Mouse (Mus musculus) forebrain, postnatal 0 days (tissue): ENCODE data around the gene Shld2. TPM values are rescaled to one million over a fixed set of nuclear protein-coding genes. Genes with fewer than 3 reads are reported as not detected.

Experiments
- ATAC-seq: fragments of 200-750 bp; cut with Nextera tagmentation; 2 replicates; pipeline ENCODE4 v1.8.0; 2017; ENCODE audit warnings: mild to moderate bottlenecking, moderate library complexity
- DNase-seq: peaks from one replicate; pipeline ENCODE4 v3.0.0-alpha.2; 2015
- H3K27ac ChIP-seq: fragments of 300-500 bp; sonication (generic); 2 replicates; pipeline ENCODE4 v1.5.1; 2014; ENCODE audit warnings: low read depth, mild to moderate bottlenecking, antibody characterized with exemption, low read length, moderate library complexity, mixed read lengths
- H3K27me3 ChIP-seq: fragments of 300-500 bp; sonication (generic); 2 replicates; pipeline ENCODE4 v1.6.1; 2014; ENCODE audit warnings: mild to moderate bottlenecking, low read length, mixed read lengths; ENCODE audit not compliant: insufficient read depth
- H3K36me3 ChIP-seq: fragments of 300-500 bp; sonication (generic); 2 replicates; pipeline ENCODE4 v1.6.1; 2014; ENCODE audit warnings: mild to moderate bottlenecking, moderate library complexity; ENCODE audit not compliant: insufficient read depth
- H3K4me1 ChIP-seq: fragments of 300-500 bp; sonication (generic); 2 replicates; pipeline ENCODE4 v1.6.1; 2014; ENCODE audit warnings: antibody characterized with exemption; ENCODE audit not compliant: insufficient read depth
- H3K4me2 ChIP-seq: fragments of 300-500 bp; sonication (generic); 2 replicates; pipeline ENCODE4 v1.6.1; 2014; ENCODE audit warnings: low read depth, mild to moderate bottlenecking, moderate library complexity
- H3K4me3 ChIP-seq: fragments of 300-500 bp; sonication (generic); 2 replicates; pipeline ENCODE4 v1.5.1; 2014; ENCODE audit warnings: low read depth, low read length, mixed read lengths
- H3K9ac ChIP-seq: fragments of 300-500 bp; sonication (generic); 2 replicates; pipeline ENCODE4 v1.6.1; 2014; ENCODE audit warnings: mild to moderate bottlenecking
- H3K9me3 ChIP-seq: fragments of 300-500 bp; sonication (generic); 2 replicates; pipeline ENCODE4 v1.6.1; 2016; ENCODE audit warnings: low read length
- CTCF ChIP-seq: sonication (generic); IDR thresholded peaks from 2 replicates; pipeline ENCODE4 v1.5.1; 2016; ENCODE audit warnings: antibody characterized with exemption, control low read depth, low read depth
- WGBS: fragments of 180-500 bp; shearing (Covaris S2); extraction: QIAGEN DNeasy Blood & Tissue Kit; methylation state at CpG from one replicate; pipeline ENCODE4 v1.1.7; 2014; 5-methylcytosine and 5-hydroxymethylcytosine counted together
- polyA plus RNA-seq: library from polyadenylated mRNA; unstranded; fragments of >200 nt; fragmentation: Nextera tagmentation; extraction: Ambion mirVana; gene quantifications from 2 replicates; pipeline ENCODE4 v1.2.1, GENCODE M21; 2015
- total RNA-seq: library from RNA; depleted of rRNA; stranded (reverse); fragments of >200 nt; gene quantifications from 2 replicates; pipeline ENCODE4 v1.2.3, GENCODE M21; 2014

The Shld2 gene
- total and polyA plus RNA-seq, 2 experiments from 2014 or later: 7.6 to 22.0 TPM

GRCm38 (mm10) chr14:34234630-34235380, 75.5 kb downstream of the Shld2 start:
- DNase-seq (peak; percentile 76), ATAC-seq (peak; percentile 97)
- H3K27ac ChIP-seq: no peak overlapping the region
- no peaks in the 10 kb centered on the region for H3K27me3 ChIP-seq
- no peaks in the 10 kb centered on the region for H3K4me1 ChIP-seq
- 7% methylated on average over 16 of the region's 16 CpGs for WGBS
- peak; percentile 88 for TF ChIP-seq CTCF
- no peaks in the 10 kb centered on the region for H3K36me3 ChIP-seq
- H3K4me2 ChIP-seq: peak overlapping the region; percentile 54
- H3K4me3 ChIP-seq: peak overlapping the region; percentile 28
- H3K9me3 ChIP-seq: no peaks in the 10 kb centered on the region
- peak overlapping the region; percentile 35 for H3K9ac ChIP-seq

- no peak overlapping the region for H3K9ac ChIP-seq
- H3K36me3 ChIP-seq: no peaks in the 10 kb centered on the region
- WGBS: 65% methylated on average over 4 of the region's 4 CpGs
- no peak for TF ChIP-seq CTCF
- no peak overlapping the region for H3K4me2 ChIP-seq
- no peak for DNase-seq
- H3K27ac ChIP-seq: no peak overlapping the region
- H3K9me3 ChIP-seq: no peaks in the 10 kb centered on the region
- ATAC-seq: no peak
- no peak overlapping the region for H3K4me3 ChIP-seq
- H3K27me3 ChIP-seq: no peaks in the 10 kb centered on the region
- H3K4me1 ChIP-seq: no peaks in the 10 kb centered on the region
Observed at GRCm38 (mm10) chr14:34233846-34234245, 76.4 kb downstream of the Shld2 start.

GRCm38 (mm10) chr14:34232866-34233680, 77.2 kb downstream of the Shld2 start:
- WGBS: 75% methylated on average over 9 of the region's 9 CpGs
- no peaks in the 10 kb centered on the region for H3K4me1 ChIP-seq
- H3K9me3 ChIP-seq: no peaks in the 10 kb centered on the region
- no peak overlapping the region for H3K9ac ChIP-seq
- no peak overlapping the region for H3K4me3 ChIP-seq
- H3K27me3 ChIP-seq: no peaks in the 10 kb centered on the region
- DNase-seq (peak; percentile 27), ATAC-seq (peak; percentile 38)
- no peaks in the 10 kb centered on the region for H3K36me3 ChIP-seq
- H3K4me2 ChIP-seq: no peak overlapping the region
- TF ChIP-seq CTCF: no peak
- no peak overlapping the region for H3K27ac ChIP-seq

- no peak for TF ChIP-seq CTCF
- DNase-seq (no peak), ATAC-seq (no peak)
- Histone ChIP-seq H3K27ac (no peak overlapping the region), H3K27me3 (no peaks in the 10 kb centered on the region), H3K9me3 (no peaks in the 10 kb centered on the region), H3K36me3 (no peaks in the 10 kb centered on the region), H3K4me2 (no peak overlapping the region), H3K4me3 (no peak overlapping the region), H3K4me1 (no peaks in the 10 kb centered on the region), H3K9ac (no peak overlapping the region)
- WGBS: 48% methylated on average over 7 of the region's 7 CpGs
Observed at GRCm38 (mm10) chr14:34232340-34232739, 78.0 kb downstream of the Shld2 start.

GRCm38 (mm10) chr14:34228830-34229506, 81.3 kb downstream of the Shld2 start:
- no peak for TF ChIP-seq CTCF
- H3K9me3 ChIP-seq: no peaks in the 10 kb centered on the region
- 80% methylated on average over 10 of the region's 10 CpGs for WGBS
- DNase-seq (no peak), ATAC-seq (no peak)
- H3K4me2 ChIP-seq: no peak overlapping the region
- H3K36me3 ChIP-seq: no peaks in the 10 kb centered on the region
- H3K27ac ChIP-seq: no peak overlapping the region
- no peak overlapping the region for H3K4me3 ChIP-seq
- no peak overlapping the region for H3K9ac ChIP-seq
- H3K4me1 ChIP-seq: no peaks in the 10 kb centered on the region
- H3K27me3 ChIP-seq: no peaks in the 10 kb centered on the region

- Histone ChIP-seq H3K27ac (no peak overlapping the region), H3K9me3 (no peaks in the 10 kb centered on the region), H3K9ac (no peak overlapping the region), H3K4me3 (no peak overlapping the region), H3K4me2 (no peak overlapping the region), H3K4me1 (no peaks in the 10 kb centered on the region), H3K27me3 (no peaks in the 10 kb centered on the region), H3K36me3 (no peaks in the 10 kb centered on the region)
- ATAC-seq: no peak
- no peak for TF ChIP-seq CTCF
- WGBS: 83% methylated on average over 12 of the region's 12 CpGs
- DNase-seq: no peak
Observed at GRCm38 (mm10) chr14:34227981-34228380, 82.3 kb downstream of the Shld2 start.
